Mouse (Mus musculus): Measurements from ENCODE around the gene Shisa8. TPM values are rescaled to one million over a fixed set of nuclear protein-coding genes. Genes with fewer than 3 reads are reported as not detected.
A peak's percentile ranks its signal among the peaks of the same experiment; 100 is the strongest.
"Not testable (repeated sequence)": the region's sequence is repeated elsewhere in the genome, so short reads cannot be mapped to it uniquely, and the experiment has no call there.

Gene Shisa8
- polyA plus RNA-seq (2016; fragmentation: Nextera tagmentation; extraction: Ambion mirVana), result 0.90 and 2.4 TPM in 2 replicates

GRCm38 (mm10) chr15:82212752-82213063 lies at the start of gene Shisa8:
TSS of gene Shisa8 (minus strand) at chr15:82212815.
- peak; percentile 8; the same call in 1 of the 2 replicates for ATAC-seq (ENCODE audit: low FRiP score)
- WGBS, result 0% methylated on average over 26 of the region's 34 CpGs
- H3K27ac ChIP-seq, result no peak within 1 kb of the TSS
- H3K36me3 ChIP-seq (replicated peaks), result no peaks in the 10 kb centered on the region
- peaks cover 95% of the 10 kb centered on the region for H3K27me3 ChIP-seq
- H3K9ac ChIP-seq, result peak within 1 kb of the TSS; percentile 31
- peaks cover 36% of the 10 kb centered on the region for H3K4me1 ChIP-seq
- peak within 1 kb of the TSS; percentile 69 for H3K4me2 ChIP-seq
- H3K9me3 ChIP-seq, result no peaks in the 10 kb centered on the region
- peak within 1 kb of the TSS; percentile 47 for H3K4me3 ChIP-seq (replicated peaks)

DNA sequence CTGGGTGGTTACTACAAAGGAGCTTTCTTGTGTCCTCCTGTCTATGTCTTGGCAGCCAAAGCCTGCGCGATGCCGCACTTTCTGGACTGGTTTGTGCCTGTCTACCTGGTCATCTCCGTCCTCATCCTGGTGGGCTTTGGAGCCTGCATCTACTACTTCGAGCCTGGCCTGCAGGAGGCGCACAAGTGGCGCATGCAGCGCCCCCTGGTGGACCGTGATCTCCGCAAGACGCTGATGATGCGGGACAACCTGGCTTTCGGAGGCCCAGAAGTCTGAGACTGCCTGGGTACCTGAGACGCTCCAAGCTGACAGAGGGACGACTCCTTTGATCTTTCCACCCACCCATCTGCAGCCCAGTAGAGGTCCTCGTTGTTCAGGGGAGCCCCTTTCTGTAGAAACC lies 46.9 kb upstream of the Shisa8 start:
- Histone ChIP-seq H3K4me3 (replicated peaks) (no peak overlapping the region), H3K4me2 (no peak overlapping the region), H3K9ac (no peak overlapping the region), H3K4me1 (peaks cover 27% of the 10 kb centered on the region), H3K27me3 (0 out of 2 replicates have a peak, but pooled peaks cover 3% of the 10 kb centered on the region), H3K9me3 (no peaks in the 10 kb centered on the region), H3K27ac (no peak overlapping the region), H3K36me3 (replicated peaks) (no peaks in the 10 kb centered on the region)
- WGBS, result 12% methylated on average over 16 of the region's 16 CpGs
- no peak for ATAC-seq (ENCODE audit: low FRiP score)

DNA sequence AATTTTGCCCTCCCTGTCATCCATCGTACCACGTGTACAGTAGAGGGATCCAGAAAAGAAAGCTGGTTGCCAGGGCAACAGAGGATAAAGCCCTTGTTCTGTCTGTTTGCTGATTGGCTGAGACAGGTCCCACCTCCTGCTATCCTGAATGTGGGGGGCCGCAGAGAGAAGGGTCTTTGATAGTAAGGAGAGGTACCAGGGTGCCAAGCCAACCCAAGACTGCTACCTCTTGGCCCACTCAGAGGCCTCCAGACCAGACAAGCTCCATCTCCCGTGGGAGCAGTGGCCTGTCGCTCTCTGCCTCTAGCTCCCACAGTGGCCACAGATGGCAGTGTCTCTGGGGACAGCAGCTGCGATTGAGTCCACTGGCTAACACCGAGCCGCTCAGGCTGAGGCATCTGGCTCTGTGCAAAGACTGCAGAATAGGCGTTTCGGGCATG lies 43.3 kb upstream of the Shisa8 start:
- peak; percentile 93 for ATAC-seq (ENCODE audit: low FRiP score)
- peak overlapping the region; percentile 61 for H3K4me2 ChIP-seq
- WGBS, result 9% methylated on average over 10 of the region's 10 CpGs

DNA sequence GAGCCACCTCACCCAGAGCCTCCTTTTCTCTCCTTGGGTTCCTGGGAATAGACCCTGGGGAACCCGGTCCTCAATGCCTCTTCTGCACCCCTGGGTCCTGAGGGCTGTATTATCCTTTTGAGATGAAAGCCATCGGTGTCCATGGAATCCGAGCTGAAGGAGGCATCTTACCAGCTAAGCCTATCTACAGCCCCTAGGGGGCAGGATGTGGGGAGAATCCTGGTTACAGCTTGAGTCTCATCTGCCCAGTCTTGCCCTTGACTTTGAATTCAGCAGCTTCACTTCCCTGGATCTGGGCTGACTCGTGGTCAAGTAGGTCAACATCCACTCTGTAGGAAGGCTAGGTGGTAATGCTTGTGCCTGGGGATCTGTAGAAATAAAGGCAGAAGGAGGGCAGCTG lies 42.6 kb upstream of the Shisa8 start:
- no peak overlapping the region; the same call in 1 of the 2 replicates for H3K4me2 ChIP-seq
- no peaks in the 10 kb centered on the region for H3K27me3 ChIP-seq
- H3K27ac ChIP-seq, result peak overlapping the region; percentile 84
- H3K4me1 ChIP-seq, result peaks cover 27% of the 10 kb centered on the region
- no peaks in the 10 kb centered on the region; the same call in 1 of the 2 replicates for H3K9me3 ChIP-seq
- no peaks in the 10 kb centered on the region for H3K36me3 ChIP-seq (replicated peaks)
- no peak overlapping the region for H3K4me3 ChIP-seq (replicated peaks)
- peak; percentile 3; the same call in 1 of the 2 replicates for ATAC-seq (ENCODE audit: low FRiP score)
- 0 out of 2 replicates have a peak overlapping the region, but pooled peaks have one; percentile 25 for H3K9ac ChIP-seq
- 44% methylated on average over 4 of the region's 4 CpGs for WGBS

More for the DNA sequence above, 43.3 kb upstream of the Shisa8 start:
- Histone ChIP-seq H3K27ac (peak overlapping the region; percentile 84), H3K27me3 (0 out of 2 replicates have a peak, but pooled peaks cover under 1% of the 10 kb centered on the region), H3K4me1 (peaks cover 27% of the 10 kb centered on the region), H3K9me3 (no peaks in the 10 kb centered on the region; the same call in 1 of the 2 replicates), H3K4me3 (replicated peaks) (peak overlapping the region; percentile 40), H3K36me3 (replicated peaks) (no peaks in the 10 kb centered on the region), H3K9ac (peak overlapping the region; percentile 50)

- H3K4me1 ChIP-seq, result peaks cover 21% of the 10 kb centered on the region
- no peaks in the 10 kb centered on the region for H3K36me3 ChIP-seq (replicated peaks)
- no peak within 1 kb of the TSS for H3K4me3 ChIP-seq (replicated peaks)
- no peaks in the 10 kb centered on the region; the same call in 1 of the 2 replicates for H3K9me3 ChIP-seq
- no peak within 1 kb of the TSS for H3K9ac ChIP-seq
- no peak for ATAC-seq (ENCODE audit: low FRiP score)
- no peaks in the 10 kb centered on the region for H3K27me3 ChIP-seq
- no peak within 1 kb of the TSS for H3K4me2 ChIP-seq
- H3K27ac ChIP-seq, result no peak within 1 kb of the TSS
- WGBS, result 92% methylated on average over 6 of the region's 6 CpGs
Observed at GRCm38 (mm10) chr15:82252097-82252496, 39.5 kb upstream of the Shisa8 start, which contains the start of gene 1500009C09Rik. TSS of gene 1500009C09Rik (plus strand) at chr15:82252397.

DNA sequence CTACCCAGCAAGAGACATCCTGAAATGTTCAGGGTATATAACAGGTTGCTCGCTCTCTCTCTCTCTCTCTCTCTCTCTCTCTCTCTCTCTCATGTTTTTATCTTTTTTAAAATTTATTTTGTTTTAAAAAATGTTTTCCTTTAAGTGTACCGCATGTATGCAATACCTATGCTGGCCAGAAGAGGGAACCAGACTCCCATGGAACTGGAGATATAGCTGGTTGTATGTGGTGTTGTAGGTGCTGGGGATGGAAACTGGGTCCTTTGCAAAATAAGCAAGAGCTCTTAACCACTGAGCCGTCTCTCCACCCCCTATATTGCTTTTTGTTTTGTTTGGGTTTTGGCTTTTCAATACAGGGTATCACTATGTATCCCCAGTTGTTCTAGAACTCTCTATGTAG lies 39.0 kb upstream of the Shisa8 start:
- ATAC-seq (ENCODE audit: low FRiP score), result no peak
- Histone ChIP-seq H3K4me2 (no peak overlapping the region), H3K9me3 (no peaks in the 10 kb centered on the region; the same call in 1 of the 2 replicates), H3K4me3 (replicated peaks) (no peak overlapping the region), H3K9ac (no peak overlapping the region), H3K36me3 (replicated peaks) (no peaks in the 10 kb centered on the region), H3K27ac (no peak overlapping the region), H3K4me1 (peaks cover 16% of the 10 kb centered on the region), H3K27me3 (no peaks in the 10 kb centered on the region)
- 92% methylated on average over 3 of the region's 3 CpGs for WGBS

DNA sequence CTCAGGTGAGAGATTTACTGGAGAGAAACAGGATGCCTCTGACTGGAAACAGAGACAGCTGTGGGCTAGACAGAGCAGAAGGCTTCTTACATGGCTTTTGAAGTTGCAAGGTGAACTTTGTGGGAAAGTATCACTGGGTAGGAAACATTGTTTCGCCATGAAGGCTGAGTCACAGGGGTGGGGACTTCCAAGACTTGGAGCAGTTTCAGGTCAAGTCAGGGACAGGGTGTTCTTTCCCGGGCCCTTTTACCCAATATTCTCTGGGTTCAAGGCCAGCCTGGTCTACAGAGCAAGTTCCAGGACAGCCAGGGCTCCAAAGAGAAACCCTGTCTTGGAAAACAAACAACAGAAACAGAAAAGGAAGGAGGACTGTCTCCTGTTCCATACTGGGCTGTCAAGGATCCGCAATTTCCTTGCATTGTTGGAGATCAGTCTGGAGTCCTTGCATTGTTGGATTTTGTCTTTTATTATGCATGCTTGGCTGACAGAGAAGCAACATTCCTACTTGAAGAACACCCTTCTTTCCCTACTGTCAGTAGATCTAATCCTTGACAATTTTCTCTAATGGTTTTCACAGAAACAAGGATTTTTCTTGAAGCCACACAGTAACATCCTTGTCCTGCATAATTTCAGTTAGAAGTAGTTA lies 34.6 kb upstream of the Shisa8 start:
- 78% methylated on average over 3 of the region's 3 CpGs for WGBS
- no peak overlapping the region for H3K27ac ChIP-seq
- no peaks in the 10 kb centered on the region; the same call in 1 of the 2 replicates for H3K9me3 ChIP-seq
- no peak overlapping the region for H3K9ac ChIP-seq
- H3K27me3 ChIP-seq, result no peaks in the 10 kb centered on the region
- peaks cover 10% of the 10 kb centered on the region for H3K4me1 ChIP-seq
- H3K4me2 ChIP-seq, result no peak overlapping the region
- H3K4me3 ChIP-seq (replicated peaks), result no peak overlapping the region
- H3K36me3 ChIP-seq (replicated peaks), result no peaks in the 10 kb centered on the region
- no peak for ATAC-seq (ENCODE audit: low FRiP score)

DNA sequence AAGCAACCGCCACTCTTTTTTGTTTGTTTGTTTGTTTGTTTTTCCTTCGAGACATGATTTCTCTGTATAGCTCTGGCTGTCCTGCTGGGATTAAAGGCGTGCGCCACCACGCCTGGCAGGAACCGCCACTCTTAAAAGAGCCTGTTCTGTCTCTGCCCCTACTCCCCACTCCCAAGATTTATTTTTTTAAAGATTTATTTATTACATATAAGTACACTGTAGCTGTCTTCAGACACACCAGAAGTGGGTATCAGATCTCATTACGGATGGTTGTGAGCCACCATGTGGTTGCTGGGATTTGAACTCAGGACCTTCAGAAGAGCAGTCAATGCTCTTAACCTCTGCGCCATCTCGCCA lies 32.2 kb upstream of the Shisa8 start:
- WGBS, result 23% methylated on average over 9 of the region's 9 CpGs
- H3K27ac ChIP-seq, result peak overlapping the region; percentile 95
- not testable (repeated sequence) for H3K9me3 ChIP-seq; ATAC-seq (ENCODE audit: low FRiP score); H3K36me3 ChIP-seq (replicated peaks); H3K4me1 ChIP-seq; H3K27me3 ChIP-seq
- H3K9ac ChIP-seq, result peak overlapping the region; percentile 71
- H3K4me2 ChIP-seq, result peak overlapping the region; percentile 85
- H3K4me3 ChIP-seq (replicated peaks), result peak overlapping the region; percentile 65

DNA sequence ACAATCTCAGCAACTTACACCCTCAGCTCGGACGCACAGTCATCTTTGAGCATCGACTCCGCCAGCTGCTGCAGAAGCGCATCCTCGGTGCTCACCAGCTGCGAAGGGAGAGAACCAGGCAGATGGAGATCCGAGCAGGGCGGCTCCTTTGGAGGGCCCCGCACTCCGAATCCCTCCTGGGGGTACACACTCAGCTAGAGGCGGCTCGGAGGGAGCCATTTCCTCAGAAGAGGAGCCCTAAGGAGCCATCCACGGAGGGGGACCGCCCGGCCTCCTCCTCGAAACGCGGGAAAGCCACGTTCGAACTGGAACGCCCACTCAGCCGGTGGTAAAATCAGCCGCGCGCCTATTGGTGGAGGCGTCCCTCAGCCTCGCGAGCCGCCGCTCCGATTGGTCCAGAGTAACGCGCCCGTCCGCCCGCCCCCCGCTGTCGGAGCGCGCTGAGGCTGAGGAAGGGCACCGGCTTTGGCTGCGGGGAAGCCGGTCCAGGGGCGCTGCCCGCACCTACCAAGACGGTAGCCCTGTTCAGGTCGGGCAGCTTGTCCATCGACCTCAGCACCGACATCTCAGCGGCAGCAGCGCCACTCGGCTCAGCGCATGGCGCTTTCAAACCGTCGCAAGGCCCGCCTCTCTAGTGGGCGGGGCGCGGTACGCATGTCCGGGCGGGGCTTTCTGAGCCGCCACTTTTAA lies 31.6 kb upstream of the Shisa8 start, which contains the start of gene Cenpm:
Gene Cenpm, minus strand, starts transcription at position 634 of the 690 bp plus-strand sequence.
- Histone ChIP-seq H3K9ac (peak within 1 kb of the TSS; percentile 71), H3K36me3 (replicated peaks) (0 out of 2 replicates have a peak, but pooled peaks cover under 1% of the 10 kb centered on the region), H3K4me3 (replicated peaks) (peak within 1 kb of the TSS; percentile 65), H3K4me1 (peaks cover 10% of the 10 kb centered on the region), H3K27me3 (no peaks in the 10 kb centered on the region), H3K27ac (peak within 1 kb of the TSS; percentile 95), H3K4me2 (peak within 1 kb of the TSS; percentile 85), H3K9me3 (no peaks in the 10 kb centered on the region)
- peak; percentile 98 for ATAC-seq (ENCODE audit: low FRiP score)
- under 1% methylated on average over 65 of the region's 65 CpGs for WGBS

- peak overlapping the region; percentile 85 for H3K4me2 ChIP-seq
- WGBS, result 5% methylated on average over 12 of the region's 12 CpGs
- no peaks in the 10 kb centered on the region for H3K27me3 ChIP-seq
- no peak; the same call in 1 of the 2 replicates for ATAC-seq (ENCODE audit: low FRiP score)
- H3K4me3 ChIP-seq (replicated peaks), result peak overlapping the region; percentile 65
- H3K9ac ChIP-seq, result peak overlapping the region; percentile 71
- H3K4me1 ChIP-seq, result peaks cover 10% of the 10 kb centered on the region
- H3K36me3 ChIP-seq (replicated peaks), result 0 out of 2 replicates have a peak, but pooled peaks cover 6% of the 10 kb centered on the region
- peak overlapping the region; percentile 95; the same call in 1 of the 2 replicates for H3K27ac ChIP-seq
- no peaks in the 10 kb centered on the region for H3K9me3 ChIP-seq
Observed at GRCm38 (mm10) chr15:82243742-82244114, 31.1 kb upstream of the Shisa8 start.

DNA sequence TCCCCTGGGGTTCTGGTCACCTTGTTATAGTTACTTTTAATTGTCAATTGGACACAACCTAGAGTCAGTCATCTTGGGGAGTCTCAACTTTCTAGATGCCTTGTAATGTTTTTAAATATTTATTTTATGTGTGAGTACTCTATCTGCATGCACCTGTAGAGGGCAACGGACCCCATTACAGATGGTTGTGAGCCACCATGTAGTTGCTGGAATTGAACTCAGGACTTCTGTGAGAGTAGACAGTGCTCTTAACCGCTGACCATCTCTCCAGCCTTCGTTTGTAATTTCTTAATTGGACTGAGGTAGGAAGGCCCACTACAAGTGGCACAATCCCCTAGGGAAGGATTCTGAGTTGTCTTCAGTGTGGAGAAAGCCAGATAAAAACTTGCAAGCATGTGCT lies 30.7 kb upstream of the Shisa8 start:
- ATAC-seq (ENCODE audit: low FRiP score), result no peak
- Histone ChIP-seq H3K4me3 (replicated peaks) (peak overlapping the region; percentile 65), H3K27ac (no peak overlapping the region), H3K9ac (peak overlapping the region; percentile 71), H3K4me1 (peaks cover 10% of the 10 kb centered on the region), H3K9me3 (no peaks in the 10 kb centered on the region), H3K36me3 (replicated peaks) (0 out of 2 replicates have a peak, but pooled peaks cover 10% of the 10 kb centered on the region), H3K4me2 (peak overlapping the region; percentile 85), H3K27me3 (no peaks in the 10 kb centered on the region)
- 77% methylated on average over 3 of the region's 3 CpGs for WGBS

DNA sequence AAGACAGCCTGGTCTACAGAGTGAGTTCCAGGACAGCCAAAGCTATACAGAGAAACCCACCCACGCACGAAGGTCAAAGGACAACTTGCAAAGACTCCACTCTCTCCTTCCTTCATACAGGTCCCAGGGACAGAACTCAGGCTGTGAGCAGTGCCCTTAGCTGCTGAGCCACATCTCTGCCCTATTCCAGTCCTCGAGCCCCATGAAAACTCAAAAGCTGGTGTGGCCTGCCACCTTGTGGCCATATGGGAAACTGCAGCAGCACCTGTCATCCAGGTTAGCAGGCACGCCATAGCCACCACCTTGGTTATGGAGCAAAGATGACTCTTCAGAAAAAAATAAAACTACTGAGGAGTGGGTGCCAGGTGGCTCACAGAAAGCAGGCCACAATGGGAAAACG lies 23.9 kb upstream of the Shisa8 start:
- H3K4me2 ChIP-seq, result no peak overlapping the region
- no peak overlapping the region for H3K9ac ChIP-seq
- H3K36me3 ChIP-seq (replicated peaks), result peaks cover 20% of the 10 kb centered on the region; the same call in 1 of the 2 replicates
- H3K9me3 ChIP-seq, result no peaks in the 10 kb centered on the region
- peak; percentile 68; the same call in 1 of the 2 replicates for ATAC-seq (ENCODE audit: low FRiP score)
- no peaks in the 10 kb centered on the region for H3K27me3 ChIP-seq
- WGBS, result 20% methylated on average over 5 of the region's 5 CpGs
- no peak overlapping the region for H3K27ac ChIP-seq
- H3K4me3 ChIP-seq (replicated peaks), result no peak overlapping the region
- H3K4me1 ChIP-seq, result no peaks in the 10 kb centered on the region
